Mouse (Mus musculus): Measurements from ENCODE around the gene Ankrd66. TPM values are rescaled to one million over a fixed set of nuclear protein-coding genes. Genes with fewer than 3 reads are reported as not detected.
"Not testable (repeated sequence)": the region's sequence is repeated elsewhere in the genome, so short reads cannot be mapped to it uniquely, and the experiment has no call there.

The Ankrd66 gene
- total RNA-seq, 2 experiments from 2014 or later, result not detected

DNA sequence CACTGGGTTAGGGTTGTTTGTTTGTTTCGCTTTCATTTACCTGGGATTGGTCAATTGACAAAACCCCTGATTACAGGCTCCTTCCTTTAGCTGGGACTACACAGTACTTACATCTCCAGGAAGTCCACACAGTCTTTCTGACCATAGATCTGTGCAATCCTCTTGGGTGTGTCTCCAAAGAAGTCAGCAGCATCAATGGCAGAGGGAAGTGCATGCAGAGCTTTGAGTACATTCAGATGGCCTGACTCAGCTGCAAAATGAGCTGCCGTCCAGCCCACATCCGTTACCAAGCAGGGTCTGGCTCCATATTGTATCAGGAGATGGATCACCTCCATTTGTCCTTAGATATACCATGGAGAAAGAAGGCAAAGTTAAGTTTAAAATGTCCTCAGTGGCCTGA is 4.7 kb downstream of the Ankrd66 start:
- no peak for DNase-seq (ENCODE audit: low spot score in 2 of 2)

- not testable (repeated sequence) for DNase-seq (ENCODE audit: low spot score in 2 of 2)
These were observed 6.6 kb downstream of the Ankrd66 start for GRCm38 (mm10) chr17:43536841-43537240.

DNA sequence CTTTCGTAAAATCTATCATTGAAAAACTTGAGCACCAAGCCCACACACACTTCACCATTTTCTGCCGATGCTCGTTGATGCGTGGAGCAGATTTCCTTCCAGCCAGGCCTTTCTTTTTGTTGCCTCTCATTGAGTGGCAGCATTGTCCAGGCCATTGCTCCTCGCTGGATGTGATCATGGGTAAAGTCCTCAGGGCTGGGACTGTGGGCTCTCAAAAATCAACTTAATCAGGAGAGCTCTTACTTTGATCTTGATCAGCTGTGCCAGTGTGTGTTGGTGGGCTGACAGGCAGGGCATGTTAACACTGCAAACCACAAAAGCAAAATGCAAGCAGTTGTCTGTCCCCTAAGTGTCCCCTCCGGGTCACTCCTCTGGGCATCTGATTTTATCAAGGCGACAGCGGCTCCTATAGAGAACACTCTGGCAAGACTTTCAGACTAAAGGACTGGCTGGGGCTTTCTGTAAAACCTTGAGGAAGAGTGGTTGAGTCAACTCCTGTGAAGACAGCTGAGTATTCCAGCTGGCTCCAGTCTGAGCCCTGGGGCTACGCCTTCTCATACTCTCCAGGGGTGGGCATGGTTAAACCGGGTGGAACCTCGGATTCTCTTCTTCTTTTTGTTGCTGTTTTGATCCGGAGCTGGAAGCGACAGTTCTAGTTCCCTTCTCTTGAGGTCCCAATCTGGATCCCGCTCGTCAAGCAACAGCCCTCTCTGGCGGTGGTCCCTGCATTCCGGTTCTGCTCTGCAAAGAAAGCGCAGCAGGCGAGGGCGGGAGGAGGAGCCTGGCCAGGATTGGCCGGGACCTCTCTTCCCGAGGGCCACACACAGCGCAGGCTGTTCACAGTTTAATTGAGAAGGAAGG is 8.8 kb downstream of the Ankrd66 start:
- no peak for DNase-seq (ENCODE audit: low spot score in 2 of 2)

- no peak for DNase-seq (ENCODE audit: low spot score in 2 of 2)
These were observed 12.2 kb downstream of the Ankrd66 start for GRCm38 (mm10) chr17:43531192-43531591.

GRCm38 (mm10) chr17:43530507-43530906 is 12.9 kb downstream of the Ankrd66 start:
- DNase-seq (ENCODE audit: low spot score in 2 of 2), result no peak

DNA sequence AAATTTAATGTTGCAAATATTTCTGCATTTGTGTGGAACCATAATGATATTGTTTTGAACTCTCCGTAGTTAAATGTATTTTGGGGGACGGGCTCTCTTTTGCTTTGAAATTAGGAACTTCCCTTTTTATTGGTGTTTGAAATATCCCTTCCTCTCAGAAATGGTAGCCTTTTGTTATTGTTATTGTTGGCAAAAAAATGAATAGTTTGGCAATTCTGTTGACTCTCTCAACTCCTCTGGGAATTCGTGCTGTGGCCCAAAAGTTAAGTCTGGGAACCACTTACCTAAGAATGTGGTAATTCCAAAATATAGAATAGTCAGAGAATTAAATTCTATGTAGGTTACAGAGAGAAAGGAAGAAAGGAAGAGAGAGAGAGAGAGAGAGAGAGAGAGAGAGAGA is 23.3 kb downstream of the Ankrd66 start:
- no peak for DNase-seq (ENCODE audit: low spot score in 2 of 2)

GRCm38 (mm10) chr17:43518644-43519409 is 24.6 kb downstream of the Ankrd66 start:
- peak; percentile 45 to 60 for DNase-seq (ENCODE audit: low spot score in 2 of 2)

- DNase-seq (ENCODE audit: low spot score in 2 of 2), result no peak
These were observed 32.7 kb downstream of the Ankrd66 start for GRCm38 (mm10) chr17:43510782-43511181.

GRCm38 (mm10) chr17:43504594-43504934 is 38.9 kb downstream of the Ankrd66 start:
- DNase-seq (ENCODE audit: low spot score in 2 of 2), result no peak

GRCm38 (mm10) chr17:43503861-43504593 is 39.4 kb downstream of the Ankrd66 start:
- no peak for DNase-seq (ENCODE audit: low spot score in 2 of 2)

DNA sequence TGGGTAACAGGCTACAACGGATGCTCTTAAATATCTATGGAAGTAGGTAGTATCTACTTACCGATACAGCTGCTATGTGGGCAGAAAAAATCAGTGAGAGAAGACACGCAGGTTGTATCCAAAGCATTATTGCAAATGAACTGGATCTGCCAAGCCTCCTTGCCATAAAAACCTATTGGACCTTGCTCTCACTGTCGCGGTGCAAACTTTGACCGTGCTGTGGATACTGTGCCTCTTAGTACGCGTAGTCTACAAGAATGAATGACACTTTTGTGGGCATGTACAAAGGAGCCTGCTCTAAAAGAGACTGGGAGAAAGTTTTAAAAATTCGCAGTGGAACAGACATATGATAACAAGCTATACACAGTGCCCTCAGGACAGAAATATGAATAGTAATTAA is 40.8 kb downstream of the Ankrd66 start, which contains the start of gene Mep1a:
Gene Mep1a (minus strand): TSS at position 221 of the 400 bp plus-strand sequence.
- no peak for DNase-seq (ENCODE audit: low spot score in 2 of 2)

- no peak for DNase-seq (ENCODE audit: low spot score in 2 of 2)
These were observed 41.8 kb downstream of the Ankrd66 start for GRCm38 (mm10) chr17:43501631-43502030.

- no peak for DNase-seq (ENCODE audit: low spot score in 2 of 2)
These were observed 42.2 kb downstream of the Ankrd66 start for GRCm38 (mm10) chr17:43501223-43501622.

DNA sequence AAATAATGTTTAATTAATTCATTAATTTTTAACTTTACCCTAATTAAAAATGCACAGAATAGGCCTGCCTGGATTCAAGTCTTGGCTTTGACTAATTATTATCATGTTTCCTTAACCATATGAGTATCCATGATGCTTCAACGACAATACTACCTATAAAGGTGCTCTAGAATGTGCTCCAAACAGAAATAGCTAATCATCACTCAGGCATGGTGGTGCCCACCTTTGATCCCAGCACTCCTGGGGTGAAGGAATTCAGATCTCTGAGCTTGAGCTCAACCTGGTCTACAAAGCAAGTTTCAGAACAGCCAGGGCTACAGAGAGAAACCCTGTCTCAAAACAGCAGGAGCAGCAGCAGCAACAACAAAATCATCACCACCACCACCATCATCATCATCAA is 42.9 kb downstream of the Ankrd66 start:
- DNase-seq (ENCODE audit: low spot score in 2 of 2), result no peak

- DNase-seq (ENCODE audit: low spot score in 2 of 2), result no peak
These were observed 45.9 kb downstream of the Ankrd66 start for GRCm38 (mm10) chr17:43497521-43497920.

DNA sequence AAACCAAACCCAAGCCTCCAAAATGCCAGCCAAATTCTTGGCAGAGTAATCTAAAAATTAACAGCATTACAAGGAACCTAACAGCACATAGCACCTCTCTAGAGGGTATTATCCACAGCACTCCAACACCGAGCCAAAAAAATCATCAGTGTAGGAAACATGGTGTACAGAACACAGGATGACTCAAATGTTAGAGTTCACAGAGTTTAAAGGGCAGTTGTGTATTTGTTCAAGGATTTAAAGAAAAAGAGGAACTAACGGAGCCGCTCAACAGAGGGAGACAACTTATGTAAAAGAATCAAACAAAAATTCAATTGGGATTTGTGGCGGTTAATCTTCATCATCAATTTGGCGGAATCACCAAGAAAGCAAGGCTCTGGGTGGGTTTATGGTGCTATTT is 47.9 kb downstream of the Ankrd66 start:
- DNase-seq (ENCODE audit: low spot score in 2 of 2), result no peak

GRCm38 (mm10) chr17:43490371-43490770 is 53.1 kb downstream of the Ankrd66 start:
- DNase-seq (ENCODE audit: low spot score in 2 of 2), result not testable (repeated sequence)

DNA sequence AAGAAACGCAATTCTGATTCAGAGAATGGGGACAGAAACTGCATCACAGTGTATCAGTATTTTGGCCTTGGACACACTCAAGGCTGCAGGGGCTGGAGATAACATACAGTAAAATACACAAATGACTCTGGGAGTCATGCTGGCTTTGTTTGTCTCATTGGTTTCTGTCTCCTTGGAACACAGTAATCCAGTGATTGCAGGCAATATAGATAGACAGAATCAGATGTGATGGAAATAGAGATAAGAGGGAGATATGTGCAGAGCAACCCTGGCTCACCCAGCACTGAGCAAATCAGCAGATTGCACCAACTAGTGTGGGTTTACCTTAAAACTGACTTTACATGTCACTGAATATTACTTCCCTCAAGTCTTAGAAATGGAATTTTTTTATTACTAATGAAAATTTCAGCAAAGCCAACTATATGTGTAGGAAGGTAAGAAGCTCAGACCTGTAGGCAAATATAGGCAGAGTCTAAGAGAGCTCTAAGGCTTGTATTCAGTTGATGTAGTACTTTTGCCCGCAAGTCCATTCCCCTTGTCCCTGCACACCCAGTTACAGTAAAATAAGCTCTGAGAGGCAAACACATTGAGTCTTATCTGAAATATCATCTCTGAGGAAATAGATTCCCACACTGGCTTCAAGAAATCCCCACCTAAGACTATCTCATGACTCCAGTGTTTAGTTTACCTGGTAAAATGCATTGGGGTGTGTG is 54.8 kb downstream of the Ankrd66 start:
- DNase-seq (ENCODE audit: low spot score in 2 of 2), result no peak

DNA sequence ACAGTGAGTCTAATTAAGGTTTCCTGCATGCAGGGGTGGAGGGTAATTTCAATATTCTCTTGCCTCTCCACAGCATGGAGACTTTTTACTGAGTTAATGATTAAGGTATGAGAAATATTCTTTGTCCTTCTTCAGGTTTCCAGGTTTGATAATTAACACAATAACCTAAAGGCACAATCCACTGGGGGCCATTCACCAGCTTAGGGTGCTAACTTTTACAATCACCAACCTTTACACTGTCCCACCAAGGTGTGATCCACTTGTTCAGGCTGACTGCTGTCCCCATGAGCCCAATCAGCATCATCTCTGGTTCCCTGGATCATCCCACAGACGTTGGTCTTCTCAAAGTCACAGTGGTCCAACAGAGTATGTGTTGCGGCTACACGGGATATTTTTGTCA is 57.5 kb downstream of the Ankrd66 start:
- no peak for DNase-seq (ENCODE audit: low spot score in 2 of 2)

All from adrenal gland, adult 18-20 months (tissue).